Mouse (Mus musculus): ENCODE measurements around the gene 1700029I15Rik. TPM values are rescaled to one million over a fixed set of nuclear protein-coding genes. Genes with fewer than 3 reads are reported as not detected.

Gene 1700029I15Rik
- total RNA-seq, 1 experiment = 1.3 TPM

- TF ChIP-seq HCFC1 (IDR thresholded peaks at IDR 0.05; ENCODE audit: borderline replicate concordance, insufficient read depth, low read length) (no peak), MAFK (IDR thresholded peaks at IDR 0.05; ENCODE audit: insufficient read depth, low read depth, low read length) (no peak), ZNF384 (IDR thresholded peaks at IDR 0.05; ENCODE audit: low read depth, low read length) (no peak), ZC3H11A (IDR thresholded peaks at IDR 0.05; ENCODE audit: borderline replicate concordance, low read depth, low read length) (no peak), CHD2 (IDR thresholded peaks at IDR 0.05; ENCODE audit: low read depth, low read length) (no peak)
- H3K9me3 ChIP-seq (ENCODE audit: control insufficient read depth, insufficient read depth, low read depth, low read length) = no peaks in the 10 kb centered on the region
- in situ Hi-C loops (cut with MboI; ENCODE audit: low sequenced_read_pairs in 2 of 2, unreplicated experiment in 2 of 2) = no loop called here
Observed at GRCm38 (mm10) chr2:92374514-92374913, 7.8 kb upstream of the 1700029I15Rik start, which contains the start of the genes Pex16 and Large2. Gene Pex16, plus strand, starts transcription at chr2:92374676. Gene Large2, minus strand, starts transcription at chr2:92374869.

DNA sequence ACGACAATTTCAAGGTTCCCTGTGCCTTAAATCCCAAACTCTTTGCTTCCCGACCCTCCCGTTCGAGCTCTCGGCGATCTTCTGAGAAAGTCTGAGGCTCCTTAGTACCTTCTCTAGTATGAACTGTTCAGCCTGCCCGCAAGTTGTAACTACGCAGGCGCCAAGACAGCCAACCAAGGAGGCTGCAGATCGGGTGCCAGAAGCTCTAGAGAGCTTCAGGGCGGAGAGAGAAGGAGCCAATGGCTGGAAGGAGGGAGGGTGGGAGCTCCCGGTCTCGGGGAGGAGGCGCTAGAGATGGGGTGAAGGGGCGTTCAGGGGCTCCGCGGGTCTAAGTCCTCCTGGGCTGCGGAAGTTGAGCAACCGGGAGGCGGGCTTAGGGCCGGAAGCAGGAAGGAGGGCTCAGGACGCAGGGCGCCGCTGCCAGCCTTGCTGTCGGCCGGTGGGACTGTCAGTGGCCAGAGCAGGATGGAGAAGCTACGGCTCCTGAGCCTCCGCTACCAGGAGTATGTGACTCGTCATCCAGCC lies 7.2 kb upstream of the 1700029I15Rik start:
- peak overlapping the region; percentile 82 to 88 for H3K4me3 ChIP-seq (ENCODE audit: insufficient read depth in 1 of 2, low read depth in 1 of 2, low read length in 2 of 2, poor library complexity in 1 of 2, severe bottlenecking in 1 of 2)
- H3K4me1 ChIP-seq (ENCODE audit: control insufficient read depth in 2 of 2, insufficient read depth in 2 of 2, low read length in 2 of 2, poor library complexity in 1 of 2) = peaks cover 2 to 26% of the 10 kb centered on the region in 2 experiments; a peak in 3 of 4 replicates
- H3K9me3 ChIP-seq (ENCODE audit: control insufficient read depth, insufficient read depth, low read depth, low read length) = no peaks in the 10 kb centered on the region
- peak; percentile 92 for DNase-seq (ENCODE audit: low read depth, low spot score)
- peaks cover 8% of the 10 kb centered on the region; the same call in 1 of the 2 replicates for H3K36me3 ChIP-seq (ENCODE audit: control insufficient read depth, insufficient read depth, low read length, poor library complexity, severe bottlenecking)
- in situ Hi-C loops (cut with MboI; ENCODE audit: low sequenced_read_pairs in 2 of 2, unreplicated experiment in 2 of 2) = no loop called here
- peak; percentile 87 for TF ChIP-seq HCFC1 (IDR thresholded peaks at IDR 0.05; ENCODE audit: borderline replicate concordance, insufficient read depth, low read length)
- no peak; the same call in 1 of the 2 replicates for TF ChIP-seq CHD2 (IDR thresholded peaks at IDR 0.05; ENCODE audit: low read depth, low read length)
- peak overlapping the region; percentile 79 for H3K9ac ChIP-seq (ENCODE audit: insufficient read depth, low read depth, low read length, poor library complexity, severe bottlenecking)
- no peak overlapping the region for H3K27ac ChIP-seq (ENCODE audit: insufficient read depth, low read depth, low read length, poor library complexity, severe bottlenecking)

More at GRCm38 (mm10) chr2:92374514-92374913, 7.8 kb upstream of the 1700029I15Rik start, which contains the start of the genes Pex16 and Large2:
- H3K4me1 ChIP-seq (ENCODE audit: control insufficient read depth in 2 of 2, insufficient read depth in 2 of 2, low read length in 2 of 2, poor library complexity in 1 of 2) = peaks cover 2 to 29% of the 10 kb centered on the region in 2 experiments; a peak in 3 of 4 replicates
- no peak for DNase-seq (ENCODE audit: low read depth, low spot score)
- no peak within 1 kb of the TSS for H3K27ac ChIP-seq (ENCODE audit: insufficient read depth, low read depth, low read length, poor library complexity, severe bottlenecking)
- H3K9ac ChIP-seq (ENCODE audit: insufficient read depth, low read depth, low read length, poor library complexity, severe bottlenecking) = peak within 1 kb of the TSS; percentile 79
- peaks cover 8% of the 10 kb centered on the region; the same call in 1 of the 2 replicates for H3K36me3 ChIP-seq (ENCODE audit: control insufficient read depth, insufficient read depth, low read length, poor library complexity, severe bottlenecking)
- H3K4me3 ChIP-seq (ENCODE audit: insufficient read depth in 1 of 2, low read depth in 1 of 2, low read length in 2 of 2, poor library complexity in 1 of 2, severe bottlenecking in 1 of 2) = peak within 1 kb of the TSS; percentile 82 to 88

GRCm38 (mm10) chr2:92375788-92376187 lies 6.5 kb upstream of the 1700029I15Rik start:
- H3K36me3 ChIP-seq (ENCODE audit: control insufficient read depth, insufficient read depth, low read length, poor library complexity, severe bottlenecking) = peaks cover 8% of the 10 kb centered on the region; the same call in 1 of the 2 replicates
- H3K9ac ChIP-seq (ENCODE audit: insufficient read depth, low read depth, low read length, poor library complexity, severe bottlenecking) = peak overlapping the region; percentile 79
- H3K4me3 ChIP-seq (ENCODE audit: insufficient read depth in 1 of 2, low read depth in 1 of 2, low read length in 2 of 2, poor library complexity in 1 of 2, severe bottlenecking in 1 of 2) = peak overlapping the region; percentile 82 to 88
- DNase-seq (ENCODE audit: low read depth, low spot score) = no peak
- H3K27ac ChIP-seq (ENCODE audit: insufficient read depth, low read depth, low read length, poor library complexity, severe bottlenecking) = no peak overlapping the region
- H3K9me3 ChIP-seq (ENCODE audit: control insufficient read depth, insufficient read depth, low read depth, low read length) = no peaks in the 10 kb centered on the region
- TF ChIP-seq HCFC1 (IDR thresholded peaks at IDR 0.05; ENCODE audit: borderline replicate concordance, insufficient read depth, low read length) (no peak), ZC3H11A (IDR thresholded peaks at IDR 0.05; ENCODE audit: borderline replicate concordance, low read depth, low read length) (no peak), MAFK (IDR thresholded peaks at IDR 0.05; ENCODE audit: insufficient read depth, low read depth, low read length) (no peak), ZNF384 (IDR thresholded peaks at IDR 0.05; ENCODE audit: low read depth, low read length) (no peak), CHD2 (IDR thresholded peaks at IDR 0.05; ENCODE audit: low read depth, low read length) (no peak)
- H3K4me1 ChIP-seq (ENCODE audit: control insufficient read depth in 2 of 2, insufficient read depth in 2 of 2, low read length in 2 of 2, poor library complexity in 1 of 2) = peaks cover 2 to 24% of the 10 kb centered on the region in 2 experiments; a peak in 3 of 4 replicates
- in situ Hi-C loops (cut with MboI; ENCODE audit: low sequenced_read_pairs in 2 of 2, unreplicated experiment in 2 of 2) = no loop called here

DNA sequence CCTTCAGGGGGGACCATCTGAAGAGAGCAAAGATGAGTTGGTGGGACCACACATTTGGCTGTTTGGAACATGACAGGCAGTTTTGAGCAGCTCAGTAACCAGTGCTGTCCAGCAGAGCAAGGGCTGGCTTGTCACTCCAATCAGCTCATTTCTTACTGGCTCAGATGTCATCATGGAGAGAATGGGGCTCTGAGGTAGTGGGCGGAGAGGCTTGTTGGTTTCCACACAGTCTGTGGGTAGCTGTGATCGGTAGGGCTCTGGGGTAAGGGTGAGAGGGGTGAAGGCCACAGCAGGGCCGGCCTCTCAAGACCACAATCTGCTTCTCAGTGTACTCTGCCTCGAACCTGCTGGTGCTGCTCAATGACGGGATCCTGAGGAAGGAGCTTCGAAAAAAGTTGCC lies 6.0 kb upstream of the 1700029I15Rik start:
- no peak for TF ChIP-seq ZC3H11A (IDR thresholded peaks at IDR 0.05; ENCODE audit: borderline replicate concordance, low read depth, low read length)
- no peak for TF ChIP-seq CHD2 (IDR thresholded peaks at IDR 0.05; ENCODE audit: low read depth, low read length)
- TF ChIP-seq HCFC1 (IDR thresholded peaks at IDR 0.05; ENCODE audit: borderline replicate concordance, insufficient read depth, low read length) = no peak
- TF ChIP-seq MAFK (IDR thresholded peaks at IDR 0.05; ENCODE audit: insufficient read depth, low read depth, low read length) = no peak
- no peak for TF ChIP-seq ZNF384 (IDR thresholded peaks at IDR 0.05; ENCODE audit: low read depth, low read length)
- H3K9ac ChIP-seq (ENCODE audit: insufficient read depth, low read depth, low read length, poor library complexity, severe bottlenecking) = peak overlapping the region; percentile 27; the same call in 1 of the 2 replicates
- H3K27ac ChIP-seq (ENCODE audit: insufficient read depth, low read depth, low read length, poor library complexity, severe bottlenecking) = no peak overlapping the region
- in situ Hi-C loops (cut with MboI; ENCODE audit: low sequenced_read_pairs in 2 of 2, unreplicated experiment in 2 of 2) = no loop called here
- peak overlapping the region in 1 of 2 experiments; percentile 88; a peak in 1 of 4 replicates for H3K4me3 ChIP-seq (ENCODE audit: insufficient read depth in 1 of 2, low read depth in 1 of 2, low read length in 2 of 2, poor library complexity in 1 of 2, severe bottlenecking in 1 of 2)
- H3K36me3 ChIP-seq (ENCODE audit: control insufficient read depth, insufficient read depth, low read length, poor library complexity, severe bottlenecking) = peaks cover 8% of the 10 kb centered on the region; the same call in 1 of the 2 replicates
- peaks cover 2 to 21% of the 10 kb centered on the region in 2 experiments; a peak in 3 of 4 replicates for H3K4me1 ChIP-seq (ENCODE audit: control insufficient read depth in 2 of 2, insufficient read depth in 2 of 2, low read length in 2 of 2, poor library complexity in 1 of 2)
- H3K9me3 ChIP-seq (ENCODE audit: control insufficient read depth, insufficient read depth, low read depth, low read length) = no peaks in the 10 kb centered on the region
- DNase-seq (ENCODE audit: low read depth, low spot score) = no peak
